Mouse (Mus musculus): ENCODE data around the gene Elovl5. TPM values are rescaled to one million over a fixed set of nuclear protein-coding genes. Genes with fewer than 3 reads are reported as not detected.
A peak's percentile ranks its signal among the peaks of the same experiment; 100 is the strongest.

The Elovl5 gene
- polyA plus RNA-seq, 1 experiment from 2014 or later: 57.8 TPM

DNA sequence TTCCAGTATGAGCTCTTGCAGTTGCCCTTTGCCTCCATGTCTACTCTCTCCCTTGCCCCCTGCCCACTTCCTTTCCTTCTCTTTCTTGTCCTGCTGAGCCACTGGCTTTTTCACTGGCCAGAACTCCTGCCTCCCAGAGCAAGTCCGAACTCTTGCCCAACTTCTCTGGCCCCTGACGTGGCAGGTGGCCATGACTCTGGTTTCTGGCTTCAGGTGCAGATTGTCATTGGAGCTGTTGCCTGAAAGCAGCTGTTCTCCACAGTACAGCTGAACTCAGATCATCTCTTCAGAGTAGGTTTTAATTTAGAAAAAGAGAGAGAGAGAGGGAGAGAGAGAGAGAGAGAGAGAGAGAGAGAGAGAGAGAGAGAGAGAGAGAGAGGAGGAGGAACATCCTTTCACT lies 86.1 kb downstream of the Elovl5 start:
- no peak overlapping the region for H3K4me2 ChIP-seq (replicated peaks)
- H3K4me1 ChIP-seq: peaks cover 4% of the 10 kb centered on the region
- no peak overlapping the region for H3K27ac ChIP-seq (replicated peaks)
- WGBS: 78% methylated on average over 2 of the region's 2 CpGs
- H3K9me3 ChIP-seq (replicated peaks): no peaks in the 10 kb centered on the region
- no peaks in the 10 kb centered on the region for H3K36me3 ChIP-seq
- no peak overlapping the region for H3K4me3 ChIP-seq (replicated peaks)
- H3K9ac ChIP-seq: no peak overlapping the region
- ATAC-seq (ENCODE audit: insufficient number of reproducible peaks, low FRiP score, low TSS enrichment, low read depth): no peak
- no peaks in the 10 kb centered on the region for H3K27me3 ChIP-seq

DNA sequence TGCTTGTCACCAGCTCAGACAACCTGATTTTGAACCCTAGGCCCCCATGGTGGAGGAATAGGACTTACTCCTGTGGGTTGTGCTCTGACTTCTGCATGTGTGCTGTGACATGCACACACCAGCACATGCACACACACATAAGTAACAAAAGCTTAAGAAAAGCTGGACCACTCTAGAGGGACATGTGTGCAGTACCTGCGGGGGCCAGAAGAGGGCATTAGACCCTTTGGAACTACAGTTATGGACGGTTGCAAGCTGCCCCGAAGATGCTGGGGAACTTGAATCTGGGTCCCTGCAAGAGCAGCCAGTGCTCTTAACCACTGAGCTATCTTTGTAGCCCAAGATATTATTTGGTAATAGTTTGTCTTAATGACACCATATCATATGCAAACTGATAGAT lies 88.3 kb downstream of the Elovl5 start:
- no peak for ATAC-seq (ENCODE audit: insufficient number of reproducible peaks, low FRiP score, low TSS enrichment, low read depth)
- Histone ChIP-seq H3K36me3 (no peaks in the 10 kb centered on the region), H3K27me3 (no peaks in the 10 kb centered on the region), H3K4me1 (peaks cover 4% of the 10 kb centered on the region), H3K9ac (no peak overlapping the region), H3K4me2 (replicated peaks) (no peak overlapping the region), H3K4me3 (replicated peaks) (no peak overlapping the region), H3K9me3 (replicated peaks) (no peaks in the 10 kb centered on the region), H3K27ac (replicated peaks) (no peak overlapping the region)
- 59% methylated on average over 3 of the region's 3 CpGs for WGBS

DNA sequence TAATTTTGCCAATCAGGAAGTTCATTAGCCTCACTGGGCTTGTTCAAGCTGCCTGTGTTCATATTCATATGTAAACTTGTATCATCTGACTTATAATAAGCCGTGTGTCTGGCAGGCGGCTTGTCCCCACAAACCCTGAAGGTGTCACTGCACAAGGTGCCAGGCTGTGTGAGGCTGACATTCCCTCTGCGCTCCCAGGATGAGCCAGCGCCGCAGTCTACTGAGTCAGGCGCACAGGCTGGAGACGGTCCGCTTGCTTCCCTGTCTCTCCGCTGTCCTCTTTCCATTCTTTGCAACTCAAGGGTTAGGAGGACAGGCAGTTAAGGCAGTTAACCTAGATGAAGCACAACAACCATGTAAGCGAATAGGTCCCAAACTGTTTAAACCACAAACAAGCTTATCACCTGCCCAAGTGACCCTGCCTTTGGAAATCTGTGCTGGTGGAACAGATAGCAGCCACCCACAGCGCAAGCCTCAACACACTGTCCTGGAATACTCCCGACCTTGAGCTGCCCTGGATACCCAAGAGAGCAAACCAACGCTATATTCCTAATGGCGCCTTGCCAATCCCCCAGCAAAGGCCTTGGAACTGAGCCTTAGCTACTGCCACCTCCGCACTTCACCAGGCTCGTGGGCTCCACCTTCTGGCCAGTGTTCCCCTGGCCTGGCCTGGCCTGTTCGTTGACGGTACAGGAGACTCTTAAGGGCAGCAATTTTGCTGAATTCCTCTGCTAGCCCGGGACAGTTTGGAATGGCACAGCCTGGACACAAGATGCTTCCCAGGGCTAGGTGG lies 89.2 kb downstream of the Elovl5 start:
- Histone ChIP-seq H3K27me3 (no peaks in the 10 kb centered on the region), H3K9ac (no peak overlapping the region), H3K36me3 (no peaks in the 10 kb centered on the region), H3K9me3 (replicated peaks) (no peaks in the 10 kb centered on the region), H3K4me2 (replicated peaks) (no peak overlapping the region), H3K4me1 (peaks cover 4% of the 10 kb centered on the region), H3K27ac (replicated peaks) (no peak overlapping the region), H3K4me3 (replicated peaks) (no peak overlapping the region)
- peak; percentile 47; the same call in 1 of the 2 replicates for ATAC-seq (ENCODE audit: insufficient number of reproducible peaks, low FRiP score, low TSS enrichment, low read depth)
- 56% methylated on average over 19 of the region's 19 CpGs for WGBS

DNA sequence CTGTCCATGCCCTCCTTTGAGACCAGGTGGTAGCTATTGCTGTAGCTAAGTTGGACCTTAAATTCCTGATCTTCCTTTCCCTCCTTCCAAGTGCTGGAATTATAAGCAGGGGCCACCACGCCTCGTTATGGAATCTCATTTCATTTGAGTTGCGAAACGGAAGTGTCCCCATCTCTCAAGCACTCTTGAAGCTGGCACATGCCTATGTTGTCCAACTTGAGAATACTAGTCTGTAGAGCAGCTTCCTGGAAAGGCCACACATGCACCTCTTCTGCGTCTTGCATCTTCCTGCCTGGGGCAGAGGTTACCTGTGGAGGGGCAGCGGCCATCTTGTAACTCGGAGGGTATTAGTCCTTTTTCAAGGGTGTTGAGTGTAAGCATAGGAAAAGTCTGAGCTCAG lies 92.2 kb downstream of the Elovl5 start:
- no peaks in the 10 kb centered on the region for H3K9me3 ChIP-seq (replicated peaks)
- H3K27ac ChIP-seq (replicated peaks): no peak overlapping the region
- peaks cover 4% of the 10 kb centered on the region for H3K4me1 ChIP-seq
- 86% methylated on average over 7 of the region's 7 CpGs for WGBS
- no peaks in the 10 kb centered on the region for H3K36me3 ChIP-seq
- no peak overlapping the region for H3K4me2 ChIP-seq (replicated peaks)
- no peak overlapping the region for H3K9ac ChIP-seq
- H3K4me3 ChIP-seq (replicated peaks): no peak overlapping the region
- no peak for ATAC-seq (ENCODE audit: insufficient number of reproducible peaks, low FRiP score, low TSS enrichment, low read depth)
- H3K27me3 ChIP-seq: no peaks in the 10 kb centered on the region

DNA sequence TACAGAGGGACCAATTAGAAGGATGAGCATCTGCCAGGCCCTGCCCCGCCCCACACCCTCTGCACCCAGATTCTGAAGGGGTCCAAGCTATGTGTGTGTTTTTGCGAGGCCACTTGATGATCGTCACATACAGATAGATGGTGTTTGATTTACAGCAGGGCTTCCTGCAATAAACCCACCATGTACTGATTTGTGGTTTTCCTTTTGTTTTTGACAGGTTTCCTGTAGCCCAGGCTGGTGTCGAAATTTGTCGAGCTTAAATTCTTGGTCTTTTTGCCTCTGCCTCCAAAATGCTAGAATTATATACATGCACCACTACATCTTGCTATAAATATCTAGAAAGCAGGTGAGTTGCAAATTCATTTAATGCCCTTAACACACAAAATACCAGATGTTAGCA lies 93.0 kb downstream of the Elovl5 start:
- no peaks in the 10 kb centered on the region for H3K36me3 ChIP-seq
- no peak overlapping the region for H3K4me3 ChIP-seq (replicated peaks)
- no peak for ATAC-seq (ENCODE audit: insufficient number of reproducible peaks, low FRiP score, low TSS enrichment, low read depth)
- 85% methylated on average over 5 of the region's 5 CpGs for WGBS
- H3K9me3 ChIP-seq (replicated peaks): no peaks in the 10 kb centered on the region
- peaks cover 4% of the 10 kb centered on the region for H3K4me1 ChIP-seq
- H3K4me2 ChIP-seq (replicated peaks): no peak overlapping the region
- H3K9ac ChIP-seq: no peak overlapping the region
- H3K27ac ChIP-seq (replicated peaks): no peak overlapping the region
- H3K27me3 ChIP-seq: no peaks in the 10 kb centered on the region

DNA sequence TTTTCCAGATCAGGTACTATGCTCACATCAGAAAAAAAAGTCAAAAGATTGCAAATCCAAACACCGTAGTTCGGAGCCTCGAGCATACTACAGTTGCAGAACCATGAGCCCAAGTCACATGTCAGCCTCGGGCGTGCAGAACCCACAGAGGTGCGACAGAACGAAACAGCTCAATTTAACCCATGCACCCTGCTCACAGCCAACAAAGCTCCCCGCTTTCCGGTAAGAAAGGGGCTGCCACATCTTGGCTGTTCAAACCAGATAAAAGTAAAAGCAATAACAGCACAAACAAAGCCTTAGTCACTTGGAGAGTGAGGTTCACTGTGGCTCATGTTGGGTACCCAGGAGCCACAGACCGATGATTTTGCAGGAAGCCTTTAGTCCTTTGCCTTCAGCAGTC lies 93.5 kb downstream of the Elovl5 start:
- no peak overlapping the region for H3K9ac ChIP-seq
- no peaks in the 10 kb centered on the region for H3K27me3 ChIP-seq
- H3K4me1 ChIP-seq: peaks cover 4% of the 10 kb centered on the region
- no peak overlapping the region for H3K27ac ChIP-seq (replicated peaks)
- ATAC-seq (ENCODE audit: insufficient number of reproducible peaks, low FRiP score, low TSS enrichment, low read depth): no peak
- H3K4me2 ChIP-seq (replicated peaks): no peak overlapping the region
- no peaks in the 10 kb centered on the region for H3K36me3 ChIP-seq
- H3K4me3 ChIP-seq (replicated peaks): no peak overlapping the region
- H3K9me3 ChIP-seq (replicated peaks): no peaks in the 10 kb centered on the region
- WGBS: 81% methylated on average over 10 of the region's 10 CpGs

DNA sequence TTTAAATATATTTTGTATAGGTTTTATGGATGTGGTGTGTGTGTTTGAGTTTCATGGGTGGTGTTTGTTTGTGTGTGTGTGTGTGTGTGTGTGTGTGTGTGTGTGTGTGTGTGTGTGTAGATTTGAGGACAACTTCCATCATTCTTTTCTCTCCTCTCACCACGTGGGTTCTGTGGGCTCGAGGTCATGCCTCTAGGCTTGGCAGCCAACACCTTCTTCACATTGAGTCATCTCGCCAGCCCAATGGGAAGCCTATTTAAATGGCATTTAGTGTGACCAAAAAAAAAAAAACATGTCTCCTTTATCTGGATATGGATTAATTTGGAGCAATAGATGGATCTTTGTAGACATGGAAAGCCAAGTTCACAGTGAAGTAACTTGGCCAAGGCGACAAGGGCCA lies 94.9 kb downstream of the Elovl5 start:
- H3K4me3 ChIP-seq (replicated peaks): no peak overlapping the region

DNA sequence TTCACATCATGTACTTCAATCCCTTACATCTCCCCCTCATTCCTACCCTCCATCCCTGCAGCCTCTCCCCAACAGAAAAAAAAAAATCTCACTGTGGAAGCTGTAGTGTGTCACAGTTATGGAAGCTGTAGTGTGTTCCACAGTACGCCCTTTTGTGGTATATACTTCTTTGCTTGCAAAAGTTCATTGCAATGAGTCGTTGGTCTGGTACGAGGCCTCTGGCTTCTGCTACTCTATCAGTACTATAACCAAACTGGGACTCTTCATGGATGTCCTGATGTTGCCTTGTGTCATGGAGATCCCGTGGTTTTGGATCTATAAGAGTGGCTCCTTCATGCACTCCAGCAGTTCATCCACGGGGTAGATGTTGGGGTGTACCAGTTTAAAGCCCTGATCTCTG lies 95.5 kb downstream of the Elovl5 start:
- no peaks in the 10 kb centered on the region for H3K9me3 ChIP-seq (replicated peaks)
- H3K4me3 ChIP-seq (replicated peaks): no peak overlapping the region
- H3K4me1 ChIP-seq: no peaks in the 10 kb centered on the region
- no peaks in the 10 kb centered on the region for H3K36me3 ChIP-seq
- 88% methylated on average over 5 of the region's 5 CpGs for whole genome bisulfite sequencing
- H3K9ac ChIP-seq: no peak overlapping the region
- no peak overlapping the region for H3K27ac ChIP-seq (replicated peaks)
- no peak overlapping the region for H3K4me2 ChIP-seq (replicated peaks)
- ATAC-seq (ENCODE audit: insufficient number of reproducible peaks, low FRiP score, low TSS enrichment, low read depth): no peak
- no peaks in the 10 kb centered on the region for H3K27me3 ChIP-seq

More for the DNA sequence above, 94.9 kb downstream of the Elovl5 start:
- Histone ChIP-seq H3K36me3 (no peaks in the 10 kb centered on the region), H3K9ac (no peak overlapping the region), H3K9me3 (replicated peaks) (no peaks in the 10 kb centered on the region), H3K27me3 (no peaks in the 10 kb centered on the region), H3K4me2 (replicated peaks) (no peak overlapping the region), H3K27ac (replicated peaks) (no peak overlapping the region), H3K4me1 (no peaks in the 10 kb centered on the region)
- 72% methylated on average over 4 of the region's 4 CpGs for WGBS
- no peak for ATAC-seq (ENCODE audit: insufficient number of reproducible peaks, low FRiP score, low TSS enrichment, low read depth)

DNA sequence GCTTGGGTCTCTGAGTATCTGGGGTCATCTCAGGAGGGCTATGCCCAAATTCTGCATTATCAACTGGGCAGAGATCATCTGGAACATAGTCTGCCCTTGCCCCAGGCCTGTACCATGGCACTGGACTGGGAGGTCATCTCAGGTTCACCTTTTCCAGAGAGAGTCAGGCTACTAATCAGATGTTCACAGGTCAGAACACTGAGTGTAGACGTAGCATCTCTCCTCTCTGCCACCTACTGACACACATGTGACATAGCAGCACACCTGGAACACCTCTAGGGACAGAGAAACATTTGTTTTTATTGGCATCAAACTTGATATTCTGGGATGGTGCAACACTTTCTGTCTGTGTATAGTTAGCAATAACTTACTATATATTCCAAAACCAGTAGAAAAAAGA lies 96.6 kb downstream of the Elovl5 start:
- H3K9ac ChIP-seq: no peak overlapping the region
- H3K4me3 ChIP-seq (replicated peaks): no peak overlapping the region
- H3K9me3 ChIP-seq (replicated peaks): no peaks in the 10 kb centered on the region
- ATAC-seq (ENCODE audit: insufficient number of reproducible peaks, low FRiP score, low TSS enrichment, low read depth): no peak
- H3K27me3 ChIP-seq: no peaks in the 10 kb centered on the region
- WGBS: 38% methylated on average over 1 of the region's 1 CpGs
- H3K27ac ChIP-seq (replicated peaks): no peak overlapping the region
- no peak overlapping the region for H3K4me2 ChIP-seq (replicated peaks)
- H3K36me3 ChIP-seq: no peaks in the 10 kb centered on the region
- no peaks in the 10 kb centered on the region for H3K4me1 ChIP-seq

DNA sequence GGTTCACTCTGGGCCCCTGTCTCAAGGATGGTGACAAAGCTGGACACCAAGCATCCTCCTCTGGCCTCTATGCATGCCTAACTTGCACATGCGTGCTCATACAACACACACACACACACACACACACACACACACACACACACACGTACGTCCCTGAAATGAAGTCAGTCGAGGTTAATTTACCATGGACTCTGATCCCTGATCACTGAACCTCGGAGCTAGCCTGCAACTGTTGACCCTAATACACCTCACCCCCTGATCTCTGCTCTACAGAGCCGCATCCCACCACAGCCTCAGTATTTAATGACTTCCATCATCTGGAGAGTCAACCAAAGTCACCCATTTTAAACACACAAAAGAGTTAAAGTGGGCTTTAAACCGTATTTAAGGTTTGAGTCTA lies 98.7 kb downstream of the Elovl5 start:
- ATAC-seq (ENCODE audit: insufficient number of reproducible peaks, low FRiP score, low TSS enrichment, low read depth): no peak
- 80% methylated on average over 7 of the region's 7 CpGs for WGBS
- no peak overlapping the region for H3K9ac ChIP-seq
- no peaks in the 10 kb centered on the region for H3K4me1 ChIP-seq
- no peak overlapping the region for H3K4me2 ChIP-seq (replicated peaks)
- H3K9me3 ChIP-seq (replicated peaks): no peaks in the 10 kb centered on the region
- no peak overlapping the region for H3K27ac ChIP-seq (replicated peaks)
- H3K4me3 ChIP-seq (replicated peaks): no peak overlapping the region
- no peaks in the 10 kb centered on the region for H3K36me3 ChIP-seq
- no peaks in the 10 kb centered on the region for H3K27me3 ChIP-seq

DNA sequence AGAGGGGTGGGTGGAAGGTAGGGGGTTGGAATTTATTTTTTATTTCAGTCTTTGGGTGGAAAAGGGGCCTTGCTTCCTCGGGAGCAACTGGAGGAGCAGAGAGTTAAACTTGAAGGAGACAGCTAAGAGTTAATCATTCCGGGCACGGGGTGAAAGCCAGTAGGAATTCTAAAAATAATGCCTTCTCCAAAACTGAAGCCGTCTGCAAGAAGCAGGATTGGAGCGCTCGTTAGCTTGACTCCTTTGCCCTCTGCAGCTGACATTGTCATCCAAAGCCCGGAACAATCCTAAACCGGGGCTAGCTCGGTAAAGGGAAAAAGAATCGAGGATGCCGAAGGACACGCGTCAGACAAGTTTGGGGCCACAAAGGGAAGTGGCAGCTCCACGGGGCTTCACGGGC lies 99.1 kb downstream of the Elovl5 start:
- ATAC-seq (ENCODE audit: insufficient number of reproducible peaks, low FRiP score, low TSS enrichment, low read depth): no peak
- H3K9me3 ChIP-seq (replicated peaks): no peaks in the 10 kb centered on the region
- no peak overlapping the region for H3K4me2 ChIP-seq (replicated peaks)
- H3K9ac ChIP-seq: no peak overlapping the region
- no peak overlapping the region for H3K27ac ChIP-seq (replicated peaks)
- H3K4me1 ChIP-seq: 0 out of 2 replicates have a peak, but pooled peaks cover 3% of the 10 kb centered on the region
- H3K27me3 ChIP-seq: no peaks in the 10 kb centered on the region
- no peaks in the 10 kb centered on the region for H3K36me3 ChIP-seq
- 54% methylated on average over 15 of the region's 15 CpGs for WGBS
- H3K4me3 ChIP-seq (replicated peaks): no peak overlapping the region

DNA sequence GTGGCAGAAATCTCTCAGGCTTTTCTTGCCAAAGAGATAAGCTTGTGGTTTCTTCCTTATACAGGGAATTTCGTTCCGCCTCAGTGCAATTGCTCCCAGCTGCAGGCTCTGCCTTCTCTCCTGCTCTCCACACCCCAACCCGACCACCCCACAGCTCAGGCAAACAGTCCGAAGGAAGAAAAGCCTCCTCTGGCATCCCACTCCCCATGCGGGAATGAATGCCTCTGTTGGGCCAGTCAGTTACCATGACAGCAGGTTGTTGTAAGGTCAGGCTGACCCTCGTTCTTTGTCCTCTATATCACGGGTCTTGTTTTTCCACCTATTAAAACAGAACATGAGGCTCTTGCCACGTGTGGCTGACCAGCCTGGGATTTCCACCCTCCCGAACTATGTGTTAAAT lies 104.1 kb downstream of the Elovl5 start:
- no peak for ATAC-seq (ENCODE audit: insufficient number of reproducible peaks, low FRiP score, low TSS enrichment, low read depth)
- no peaks in the 10 kb centered on the region for H3K36me3 ChIP-seq
- no peaks in the 10 kb centered on the region for H3K27me3 ChIP-seq
- WGBS: 35% methylated on average over 9 of the region's 9 CpGs
- no peak overlapping the region for H3K4me2 ChIP-seq (replicated peaks)
- no peak overlapping the region for H3K4me3 ChIP-seq (replicated peaks)
- H3K27ac ChIP-seq (replicated peaks): no peak overlapping the region
- H3K9ac ChIP-seq: no peak overlapping the region
- H3K9me3 ChIP-seq (replicated peaks): no peaks in the 10 kb centered on the region
- 0 out of 2 replicates have a peak, but pooled peaks cover 12% of the 10 kb centered on the region for H3K4me1 ChIP-seq

Data from embryonic facial prominence, embryonic 15.5 days (tissue).